ENCODE assay signal across 9 mouse cellular contexts in the genomic region with DNA sequence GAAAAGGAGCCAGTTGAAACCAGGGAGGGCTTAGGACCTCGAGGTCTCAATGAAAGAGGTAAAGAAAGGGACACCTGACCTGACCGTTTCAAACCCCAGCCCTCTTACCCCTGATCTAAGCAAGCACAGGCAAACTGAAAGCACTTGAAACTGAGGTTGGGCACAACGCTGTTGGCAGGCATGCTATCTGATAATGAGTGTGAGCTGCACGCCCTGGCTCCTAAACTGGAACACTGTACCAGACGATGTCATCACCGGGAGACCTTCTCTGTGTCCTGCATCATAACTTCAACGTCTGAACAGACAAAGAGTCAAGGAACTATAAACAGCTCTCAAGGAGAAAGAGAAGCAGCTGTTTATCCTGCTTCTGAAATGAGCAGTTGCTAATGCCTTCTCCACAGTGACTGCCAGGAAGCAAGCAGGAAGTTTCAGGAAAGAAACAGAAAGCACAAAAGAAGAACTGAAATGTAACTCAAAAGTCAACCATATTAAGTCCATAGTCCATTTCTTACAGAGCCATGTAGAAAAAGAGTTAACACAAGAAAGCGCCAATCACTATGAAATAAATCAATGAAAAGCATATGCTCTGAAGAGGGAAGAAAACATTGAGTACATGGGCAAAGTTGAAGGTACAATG.
A peak's percentile ranks its signal among the peaks of the same experiment; 100 is the strongest.
DNase-seq lines count a peak whose midpoint lies in the region; ATAC-seq and TF ChIP-seq lines count a peak whose summit lies in the region.
"Had no signal": no experiment of that assay in that cellular context is flagged by ENCODE, and none has a peak within 500 bp of the region (broad histone marks: within the 10 kb centered on the region; RNA-seq: fewer than 3 reads in every experiment).

No protein-coding gene starts in this region.

- H3K4me3 ChIP-seq in heart, embryonic 12.5 days, result peak overlapping the region; percentile 17; the same call in 1 of the 2 replicates
- no peak overlapping the region for H3K4me3 ChIP-seq in lung, embryonic 14.5 days (ENCODE audit: low read depth, low read length)

- peaks cover 7% of the 10 kb centered on the region; the same call in 1 of the 2 replicates for H3K4me1 ChIP-seq in heart, embryonic 12.5 days (replicated peaks)
- H3K4me1 ChIP-seq in lung, embryonic 14.5 days (ENCODE audit: insufficient read depth), result peaks cover 9% of the 10 kb centered on the region

- H3K27ac ChIP-seq in heart, embryonic 12.5 days (ENCODE audit: poor library complexity, severe bottlenecking), result 0 out of 2 replicates have a peak overlapping the region, but pooled peaks have one; percentile 27
- H3K27ac ChIP-seq in lung, embryonic 14.5 days (ENCODE audit: low read depth), result peak overlapping the region; percentile 2

- peak; percentile 14 for DNase-seq in urinary bladder, postnatal 14 days (ENCODE audit: low spot score)
- no peak for DNase-seq in urinary bladder, postnatal 4 days (ENCODE audit: low spot score in 2 of 2)
- peak; percentile 61 for DNase-seq in lung, embryonic 14.5 days
- no peak for DNase-seq in cerebellum, adult 8-10 months
- DNase-seq in adrenal gland, postnatal 4 days (ENCODE audit: low spot score in 2 of 2), result no peak
- no peak for DNase-seq in adrenal gland, adult 8-10 months
- DNase-seq: cerebellum, adult 9-11 months had no signal

- no peaks in the 10 kb centered on the region for H3K27me3 ChIP-seq in heart, embryonic 12.5 days (replicated peaks)
- no peaks in the 10 kb centered on the region for H3K27me3 ChIP-seq in lung, embryonic 14.5 days (ENCODE audit: insufficient read depth, low read length)

- H3K4me2 ChIP-seq in heart, embryonic 12.5 days, result peak overlapping the region; percentile 61
- peak overlapping the region; percentile 25 for H3K4me2 ChIP-seq in lung, embryonic 14.5 days

- no peak for TF ChIP-seq CTCF in lung, embryonic 14.5 days (IDR thresholded peaks at IDR 0.05; ENCODE audit: low read depth)

- H3K9ac ChIP-seq in heart, embryonic 12.5 days, result 0 out of 2 replicates have a peak overlapping the region, but pooled peaks have one; percentile 28
- H3K9ac ChIP-seq in lung, embryonic 14.5 days, result no peak overlapping the region

- no peaks in the 10 kb centered on the region for H3K9me3 ChIP-seq in heart, embryonic 12.5 days (replicated peaks)
- H3K9me3 ChIP-seq in lung, embryonic 14.5 days (ENCODE audit: low read depth, low read length), result no peaks in the 10 kb centered on the region

- WGBS in heart, embryonic 12.5 days, result 21% methylated on average over 8 of the region's 8 CpGs
- 13% methylated on average over 8 of the region's 8 CpGs for WGBS in lung, embryonic 14.5 days

- ATAC-seq in heart, embryonic 12.5 days (ENCODE audit: insufficient number of reproducible peaks, low FRiP score), result no peak
- ATAC-seq in lung, embryonic 14.5 days (ENCODE audit: insufficient read depth), result peak; percentile 73
- ATAC-seq: midbrain, embryonic 16.5 days had no signal

- no peaks in the 10 kb centered on the region for H3K36me3 ChIP-seq in heart, embryonic 12.5 days
- H3K36me3 ChIP-seq in lung, embryonic 14.5 days (ENCODE audit: insufficient read depth), result no peaks in the 10 kb centered on the region

Comparison
In these comparisons a context has a peak if more than half of its experiments do, and no peak if none do; other contexts are left out.
1. DNase-seq: peak in urinary bladder, postnatal 14 days (single experiment) and lung, embryonic 14.5 days (single experiment); none in urinary bladder, postnatal 4 days (0 of 2), cerebellum, adult 8-10 months (single experiment), adrenal gland, postnatal 4 days (0 of 2) and adrenal gland, adult 8-10 months (single experiment).